Comparison of ENCODE assay signal across 9 mouse cellular contexts in genomic region chr9:21715298-21715697, GRCm38 (mm10). TPM values are rescaled to one million over a fixed set of nuclear protein-coding genes. Genes with fewer than 3 reads are reported as not detected.
DNase-seq lines count a peak whose midpoint lies in the region; ATAC-seq and TF ChIP-seq lines count a peak whose summit lies in the region.
"Had no signal": no experiment of that assay in that cellular context is flagged by ENCODE, and none has a peak within 500 bp of the region (broad histone marks: within the 10 kb centered on the region; RNA-seq: fewer than 3 reads in every experiment).

No protein-coding gene starts in this region.

- H3K9me3 ChIP-seq in forebrain, embryonic 15.5 days, result no peaks in the 10 kb centered on the region
- H3K9me3 ChIP-seq: limb, embryonic 13.5 days had no signal

- H3K36me3 ChIP-seq in forebrain, embryonic 15.5 days, result peaks cover 3% of the 10 kb centered on the region; the same call in 1 of the 2 replicates

- peak; percentile 45 to 46 for DNase-seq in lung, adult 18-20 months
- no peak for DNase-seq in lung, postnatal 14 days
- DNase-seq in c-Kit-positive CD71-positive TER-119-positive erythroid progenitor cells, embryonic 14.5 days (ENCODE audit: low spot score), result peak; percentile 69
- DNase-seq in liver, result peak; percentile 77
- no peak for DNase-seq in cerebellum, adult 8-10 months
- DNase-seq in layer of hippocampus, adult 11-12 months (ENCODE audit: low spot score), result no peak

- peaks cover 5% of the 10 kb centered on the region for H3K4me1 ChIP-seq in olfactory bulb, adult 2 months (ENCODE audit: control insufficient read depth, insufficient read depth, low read length)
- H3K4me1 ChIP-seq in forebrain, embryonic 15.5 days, result no peaks in the 10 kb centered on the region
- H3K4me1 ChIP-seq: limb, embryonic 13.5 days had no signal

- H3K4me3 ChIP-seq in olfactory bulb, adult 2 months (ENCODE audit: insufficient read depth, low read depth, low read length), result no peak overlapping the region
- H3K4me3 ChIP-seq in forebrain, embryonic 15.5 days, result no peak overlapping the region
- H3K4me3 ChIP-seq: limb, embryonic 13.5 days had no signal

- no peaks in the 10 kb centered on the region for H3K27me3 ChIP-seq in forebrain, embryonic 15.5 days
- H3K27me3 ChIP-seq: limb, embryonic 13.5 days had no signal

- 51% methylated on average over 4 of the region's 4 CpGs for WGBS in olfactory bulb, adult 2 months
- 71% methylated on average over 4 of the region's 4 CpGs for WGBS in forebrain, embryonic 15.5 days

- H3K4me2 ChIP-seq in forebrain, embryonic 15.5 days (replicated peaks), result no peak overlapping the region
- H3K4me2 ChIP-seq: limb, embryonic 13.5 days had no signal

- no peak for TF ChIP-seq POLR2A in olfactory bulb, adult 2 months (IDR thresholded peaks at IDR 0.05; ENCODE audit: insufficient read depth, low read depth, low read length)

- no peak for ATAC-seq in forebrain, embryonic 15.5 days (replicated peaks)

- 0 out of 2 replicates have a peak overlapping the region, but pooled peaks have one; percentile 16 for H3K27ac ChIP-seq in olfactory bulb, adult 2 months (ENCODE audit: insufficient read depth, low read depth, low read length)
- H3K27ac ChIP-seq in forebrain, embryonic 15.5 days (replicated peaks), result no peak overlapping the region
- H3K27ac ChIP-seq: limb, embryonic 13.5 days had no signal

- H3K9ac ChIP-seq in forebrain, embryonic 15.5 days (replicated peaks), result no peak overlapping the region
- H3K9ac ChIP-seq: limb, embryonic 13.5 days had no signal

- no peak for TF ChIP-seq CTCF in olfactory bulb, adult 2 months (IDR thresholded peaks at IDR 0.05; ENCODE audit: insufficient read depth, low read depth, low read length)

RNA-seq across cellular contexts. Expression of gene Ldlr, which starts 8.0 kb away (rescaled TPM):
- polyA plus RNA-seq in olfactory bulb, adult 2 months (2012; ENCODE audit: insufficient read depth, insufficient read length, low replicate concordance, missing spikeins), result not detected in 2 replicates
- polyA plus RNA-seq in forebrain, embryonic 15.5 days (2015; fragmentation: Nextera tagmentation; extraction: Ambion mirVana), result 15.9 and 17.3 TPM in 2 replicates

RNA-seq across cellular contexts. Expression of gene Spc24, which starts 44.8 kb away (rescaled TPM):
- not detected in 2 replicates for polyA plus RNA-seq in olfactory bulb, adult 2 months (2012; ENCODE audit: insufficient read depth, insufficient read length, low replicate concordance, missing spikeins)
- polyA plus RNA-seq in forebrain, embryonic 15.5 days (2015; fragmentation: Nextera tagmentation; extraction: Ambion mirVana), result 41.7 and 55.9 TPM in 2 replicates

Comparison
In these comparisons a context has a peak if more than half of its experiments do, and no peak if none do; other contexts are left out.
1. DNase-seq: peak in lung, adult 18-20 months (2 of 2), c-Kit-positive CD71-positive TER-119-positive erythroid progenitor cells, embryonic 14.5 days (single experiment) and liver (single experiment); none in lung, postnatal 14 days (single experiment), cerebellum, adult 8-10 months (single experiment) and layer of hippocampus, adult 11-12 months (single experiment).
2. RNA of gene Ldlr, which starts 8.0 kb away (polyA plus RNA-seq): 15.9 to 17.3 TPM in forebrain, embryonic 15.5 days; not detected in olfactory bulb, adult 2 months; every median in the first group is over 10 times any median in the second.
3. RNA of gene Spc24, which starts 44.8 kb away (polyA plus RNA-seq): 41.7 to 55.9 TPM in forebrain, embryonic 15.5 days; not detected in olfactory bulb, adult 2 months; every median in the first group is over 10 times any median in the second.